Mouse (Mus musculus) cerebellum, adult 2 months (tissue): ENCODE data around the gene Ifngr2.

Source experiments
- CTCF ChIP-seq: fragments of 200-500 bp; IDR thresholded peaks from 2 replicates; pipeline ENCODE4 v1.5.1; 2011; ENCODE audit warnings: low read depth, mild to moderate bottlenecking, control low read depth, low read length, moderate library complexity, borderline replicate concordance; ENCODE audit not compliant: insufficient read depth
- POLR2A ChIP-seq: fragments of 200-500 bp; IDR thresholded peaks from 2 replicates; pipeline ENCODE4 v1.6.1; 2011; ENCODE audit warnings: low read length, control low read depth, borderline replicate concordance; ENCODE audit not compliant: insufficient read depth

- TF ChIP-seq POLR2A, result no peak
- no peak for TF ChIP-seq CTCF
Measured at GRCm38 (mm10) chr16:91541573-91542081, 5.2 kb upstream of the Ifngr2 start.
